Mouse (Mus musculus) right cerebral cortex, postnatal 36 days (tissue): ENCODE data around the gene Itpr1.

Experiments
- DNase-seq, 2 experiments: peaks; one replicate each; pipeline ENCODE4 v3.0.0; 2022; ENCODE audit warnings: low spot score in 2 of 2, mixed read lengths in 1 of 2

The Itpr1 gene

GRCm38 (mm10) chr6:108464308-108464979, 251.5 kb downstream of the Itpr1 start:
- no peak for DNase-seq

DNA sequence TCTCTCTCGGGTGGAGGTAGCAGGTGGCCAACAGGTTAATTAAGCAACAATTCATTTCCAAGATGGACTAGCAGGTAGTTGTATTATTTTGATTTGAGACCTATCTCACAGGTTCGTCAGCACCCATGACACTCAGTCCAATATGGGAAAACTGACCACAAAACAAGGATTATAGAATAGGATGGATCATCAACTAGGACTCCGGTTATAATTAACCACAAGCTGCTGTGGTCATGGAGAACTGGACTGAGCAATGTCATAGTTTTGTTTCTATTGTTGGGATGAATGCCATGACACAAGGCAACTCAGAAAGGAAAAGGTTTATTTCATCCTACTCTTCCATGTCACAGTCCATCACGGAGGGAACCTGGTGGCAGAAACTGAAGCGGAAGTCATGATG, 252.3 kb downstream of the Itpr1 start:
- DNase-seq, result no peak

DNA sequence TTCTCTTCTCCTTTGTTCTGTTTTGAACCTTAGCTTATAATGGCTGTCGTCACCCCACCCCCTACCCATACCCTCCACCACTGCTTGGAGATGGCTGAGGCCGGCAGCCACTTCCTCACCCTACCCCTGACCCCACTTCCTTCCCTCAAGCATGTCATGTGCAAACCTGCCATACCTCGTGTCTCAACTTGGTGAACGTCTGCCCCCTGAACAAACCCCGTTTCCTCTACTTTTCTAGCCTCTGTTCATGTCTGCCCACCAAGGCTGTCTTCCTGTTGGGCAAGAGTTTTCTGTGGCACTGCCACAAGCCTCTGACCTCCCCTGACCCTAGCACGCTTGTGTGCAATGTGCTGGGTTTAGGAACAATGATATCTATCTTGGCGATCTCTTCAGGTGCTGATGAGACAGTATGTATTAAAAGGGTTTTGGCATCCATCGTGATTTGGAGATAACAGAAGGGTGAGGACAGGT, 253.2 kb downstream of the Itpr1 start:
- no peak for DNase-seq

GRCm38 (mm10) chr6:108467597-108467996, 254.7 kb downstream of the Itpr1 start:
- DNase-seq, result no peak

DNA sequence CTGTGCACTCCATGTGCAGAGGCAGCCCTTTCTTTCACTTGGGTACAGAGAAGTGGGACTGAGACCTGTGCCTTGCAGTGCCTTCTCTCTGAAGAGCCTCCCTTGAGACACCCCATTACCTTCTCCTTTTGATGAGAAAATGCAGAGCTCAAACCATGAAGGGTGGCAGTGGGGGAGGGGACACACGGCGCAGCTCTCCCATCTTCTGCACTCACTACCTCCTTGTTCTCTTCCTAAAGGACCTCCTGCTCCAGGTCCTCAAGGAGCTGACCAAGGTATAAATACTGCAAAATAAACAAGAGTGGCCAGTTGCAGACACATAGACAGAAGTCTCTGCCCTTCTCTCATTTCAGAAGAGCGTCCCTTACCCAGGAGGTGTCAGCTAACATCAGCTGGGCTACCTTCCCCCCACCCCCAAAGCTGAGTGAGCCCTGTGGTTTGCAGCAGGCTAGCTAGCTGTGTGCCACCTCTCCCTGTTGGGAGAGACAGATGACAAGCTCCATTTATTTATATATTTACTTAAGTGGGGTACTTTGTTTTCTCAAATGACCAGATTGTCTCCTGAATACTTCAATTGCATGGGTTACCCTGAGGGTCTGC, 255.4 kb downstream of the Itpr1 start:
- DNase-seq, result no peak

- DNase-seq, result no peak
Observed at GRCm38 (mm10) chr6:108471878-108472277, 259.0 kb downstream of the Itpr1 start.

- DNase-seq, result no peak
Observed at GRCm38 (mm10) chr6:108472748-108473147, 259.9 kb downstream of the Itpr1 start.

DNA sequence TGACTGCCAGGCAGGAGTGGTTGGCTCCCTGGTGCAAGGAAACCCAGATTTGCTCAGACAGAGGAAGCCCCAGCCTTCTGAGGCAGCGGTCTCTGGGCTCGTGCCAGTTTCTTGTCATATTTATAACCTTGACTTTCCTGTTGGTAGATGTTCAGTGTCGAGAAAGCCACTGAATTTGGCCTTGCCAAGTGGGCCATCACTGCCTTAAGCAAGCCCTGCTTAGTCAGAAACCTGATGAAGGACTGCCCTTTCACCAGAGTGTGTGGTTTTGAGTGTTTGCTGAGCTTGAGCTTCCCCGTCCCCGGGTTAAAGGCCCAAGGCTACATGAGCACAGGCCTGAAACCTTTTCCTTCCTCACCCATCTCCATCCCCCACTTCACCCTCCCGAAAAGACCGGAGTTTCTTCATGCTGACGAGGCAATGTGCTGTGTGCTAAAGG, 263.9 kb downstream of the Itpr1 start:
- no peak for DNase-seq

DNA sequence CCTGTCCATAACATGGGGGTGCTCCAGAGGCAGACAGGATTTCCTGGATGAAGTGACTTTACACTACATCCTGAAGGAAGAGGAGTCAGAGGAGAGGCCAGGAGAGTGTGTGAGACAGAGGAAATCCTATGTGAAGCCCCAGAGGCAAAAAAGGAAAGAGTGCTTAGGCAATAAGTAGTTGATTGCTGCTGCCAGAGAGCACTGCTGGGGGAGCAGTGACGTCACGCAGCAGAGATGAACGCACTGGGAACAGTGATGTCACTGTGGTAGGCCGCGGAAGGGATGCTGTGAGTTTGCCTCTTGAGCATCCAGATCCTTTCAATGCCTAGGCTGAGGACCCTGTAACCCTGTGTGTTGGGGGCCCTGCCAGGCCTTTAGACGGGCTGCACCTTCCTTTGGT, 264.7 kb downstream of the Itpr1 start:
- DNase-seq, result no peak

GRCm38 (mm10) chr6:108481190-108481589, 268.3 kb downstream of the Itpr1 start:
- DNase-seq, result no peak

GRCm38 (mm10) chr6:108482464-108482863, 269.6 kb downstream of the Itpr1 start:
- DNase-seq, result no peak

DNA sequence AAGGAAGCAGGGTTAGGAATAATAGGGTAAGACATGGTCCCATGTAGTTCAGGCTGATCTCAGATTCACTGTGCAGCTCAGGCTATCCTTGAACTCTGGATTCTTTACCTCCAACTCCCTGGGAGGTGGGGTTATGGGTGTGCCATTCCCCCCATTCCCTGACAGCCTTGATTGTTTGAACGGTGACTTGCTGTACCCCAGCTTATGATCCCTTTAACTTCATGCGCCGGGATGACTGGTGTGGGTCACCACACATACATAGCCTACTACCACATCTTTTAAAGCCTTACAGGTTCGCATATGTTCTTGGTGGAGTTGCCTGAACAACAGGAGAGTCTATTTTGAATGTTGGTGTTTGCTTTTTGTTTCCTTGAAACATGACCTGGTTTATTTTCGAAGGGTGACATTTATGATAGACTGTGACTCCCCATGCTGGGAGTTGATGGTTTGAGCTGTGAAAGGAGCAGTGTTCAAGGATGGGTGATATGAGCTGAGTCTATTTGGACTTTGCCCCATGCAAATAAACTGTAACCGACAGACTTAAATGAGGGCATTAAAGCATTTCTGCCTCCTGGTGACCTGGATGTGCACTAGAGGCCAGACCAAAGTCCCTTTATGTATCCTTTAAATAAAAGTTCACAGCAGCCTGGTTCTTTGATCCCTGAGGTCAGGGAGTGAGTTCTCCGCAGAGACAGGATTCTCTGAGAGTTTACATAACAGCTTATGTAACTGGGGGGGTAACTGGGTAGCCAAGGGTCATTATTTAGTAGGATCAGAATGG, 273.5 kb downstream of the Itpr1 start:
- no peak for DNase-seq

DNA sequence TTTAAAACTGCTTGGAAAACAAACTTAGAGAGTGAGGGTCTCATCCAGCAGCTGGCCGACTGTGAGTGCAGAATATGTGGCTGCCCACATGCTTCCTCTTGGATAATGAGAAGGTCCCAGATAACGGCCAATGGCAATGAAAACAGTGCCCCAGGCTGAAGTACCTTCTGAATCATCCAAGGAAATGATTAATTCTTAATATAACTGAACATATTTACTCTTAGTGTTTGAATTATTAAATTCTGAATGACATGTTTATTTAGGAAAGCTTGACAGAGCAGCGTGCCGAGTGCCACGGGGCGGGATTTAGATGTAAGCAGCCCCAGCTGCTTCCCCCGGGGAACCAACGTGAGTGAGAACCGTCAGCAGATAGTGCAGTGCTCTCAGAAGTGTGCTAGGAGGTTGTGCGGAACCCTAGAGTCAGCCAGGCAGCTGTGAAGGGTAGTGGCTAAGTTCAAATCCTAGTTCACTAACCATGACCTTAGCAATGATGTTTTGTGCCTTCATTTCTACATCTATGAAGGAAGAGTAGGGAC, 274.5 kb downstream of the Itpr1 start:
- DNase-seq, result no peak

DNA sequence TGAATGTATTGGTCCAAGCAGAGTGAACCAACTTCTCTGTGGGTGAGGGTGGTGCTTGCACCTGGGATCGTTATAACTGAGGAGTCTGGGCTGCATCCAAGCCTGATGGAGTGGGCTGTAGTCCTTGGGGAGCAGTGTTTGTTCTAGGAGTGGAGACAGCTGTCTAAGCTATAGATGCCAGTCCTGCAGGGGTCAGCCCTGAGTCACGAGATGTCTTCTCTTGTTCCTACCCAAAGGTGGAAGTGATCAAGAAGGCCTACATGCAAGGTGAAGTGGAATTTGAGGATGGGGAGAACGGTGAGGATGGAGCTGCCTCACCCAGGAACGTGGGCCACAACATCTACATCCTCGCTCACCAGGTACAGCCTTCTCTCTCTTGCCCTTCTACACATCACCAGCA, 275.4 kb downstream of the Itpr1 start:
- no peak for DNase-seq

DNA sequence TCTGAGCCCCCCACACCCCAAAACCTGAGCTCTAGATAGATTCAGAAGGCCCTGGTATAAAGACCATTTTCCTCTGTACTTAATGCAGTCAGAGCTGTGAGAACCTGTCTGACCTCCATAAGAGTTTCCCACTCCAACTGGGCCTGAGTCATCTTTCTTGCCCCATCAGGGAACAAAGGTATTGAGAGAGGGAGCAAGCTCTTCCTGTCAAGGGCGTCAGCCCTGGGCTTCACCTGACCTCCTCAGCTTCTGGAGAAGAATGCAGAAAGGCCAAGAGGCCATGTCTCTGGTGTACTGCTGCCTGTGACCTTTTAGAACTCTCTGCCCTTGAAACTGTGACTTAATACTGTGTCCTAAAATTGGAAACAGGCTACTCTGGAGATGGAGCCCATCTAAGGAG, 279.1 kb downstream of the Itpr1 start:
- no peak for DNase-seq

DNA sequence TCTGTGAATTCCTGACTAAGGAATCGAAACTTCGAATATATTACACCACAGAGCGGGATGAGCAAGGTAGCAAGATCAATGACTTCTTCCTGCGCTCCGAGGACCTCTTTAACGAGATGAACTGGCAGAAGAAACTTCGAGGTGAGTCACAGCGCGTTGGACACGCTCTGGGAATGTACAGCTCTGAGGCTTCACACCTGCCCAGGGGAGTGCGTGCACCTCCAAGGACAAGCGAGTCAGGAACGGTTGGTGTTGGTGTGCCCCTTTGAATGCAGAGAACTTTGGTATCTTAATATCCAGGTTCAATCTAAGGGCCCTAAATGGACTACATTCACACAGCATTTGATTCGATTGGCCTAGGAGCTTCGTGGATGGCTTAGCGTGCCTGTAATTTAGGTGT, 280.9 kb downstream of the Itpr1 start:
- DNase-seq, result no peak

- DNase-seq, result no peak
Observed at GRCm38 (mm10) chr6:108494185-108494804, 281.4 kb downstream of the Itpr1 start.

DNA sequence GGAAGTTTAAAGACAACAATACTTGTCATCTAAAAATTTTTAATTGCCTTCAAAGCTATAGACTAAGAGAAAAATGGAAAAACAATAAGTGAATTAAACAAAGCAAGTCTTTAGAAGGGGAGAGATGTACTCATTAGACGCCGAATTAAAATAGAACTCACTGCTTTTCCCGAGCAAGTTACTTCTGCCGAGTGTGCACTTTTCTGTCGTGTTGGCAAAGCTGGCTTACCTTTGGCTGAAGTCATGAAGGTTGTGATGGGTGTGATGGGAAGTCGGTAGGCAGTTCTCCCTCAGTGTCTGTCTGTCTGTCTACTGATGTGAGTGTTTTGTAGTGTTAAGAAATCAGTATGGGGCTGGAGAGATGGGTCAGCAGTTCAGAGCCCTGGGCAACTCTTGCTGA, 282.1 kb downstream of the Itpr1 start:
- DNase-seq, result no peak

DNA sequence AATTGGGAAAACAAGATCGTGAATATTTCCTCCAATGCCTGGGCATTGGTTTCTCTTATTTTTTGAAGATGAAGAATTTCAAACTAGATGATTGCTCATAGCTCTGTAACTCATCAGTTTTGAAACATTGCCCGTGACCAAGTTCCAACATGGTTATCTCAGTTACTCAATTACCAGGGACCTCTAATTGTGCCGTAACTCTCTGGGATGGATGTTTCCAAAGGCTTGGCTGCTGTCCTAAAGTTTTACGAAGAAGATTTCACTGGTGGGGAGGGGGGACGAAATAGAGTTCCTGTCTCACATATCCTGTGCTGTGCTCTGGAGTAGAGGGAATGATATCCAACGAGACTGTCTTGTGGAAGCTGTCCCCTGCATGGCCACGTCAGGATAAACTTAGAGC, 285.2 kb downstream of the Itpr1 start:
- DNase-seq, result no peak

- DNase-seq, result no peak
Observed at GRCm38 (mm10) chr6:108503651-108504050, 290.8 kb downstream of the Itpr1 start.

GRCm38 (mm10) chr6:108504717-108505116, 291.8 kb downstream of the Itpr1 start:
- DNase-seq, result peak in 1 of 2 experiments; percentile 55

DNA sequence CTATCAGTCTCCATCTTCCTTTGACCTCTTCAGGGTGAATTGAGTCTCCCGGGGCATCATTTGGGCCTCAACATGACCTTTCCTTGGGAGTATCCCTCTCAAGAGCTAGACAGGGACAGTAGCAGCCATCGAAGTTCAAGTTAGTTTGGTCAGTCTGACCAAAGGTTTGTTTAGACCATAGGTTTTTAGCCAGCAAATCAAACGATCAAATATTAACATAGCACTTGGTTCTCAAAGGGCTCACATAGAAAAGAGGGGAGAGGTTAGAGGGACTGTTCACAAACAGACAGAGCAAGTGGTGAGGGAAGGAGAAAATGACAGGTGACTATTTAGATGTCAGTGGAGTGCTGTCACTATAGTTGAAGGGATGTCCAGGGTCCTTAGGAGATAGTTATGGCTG, 293.3 kb downstream of the Itpr1 start:
- no peak for DNase-seq
